Mouse (Mus musculus) testis, adult 2 months (tissue): ENCODE measurements around the gene Ubxn2a. TPM values are rescaled to one million over a fixed set of nuclear protein-coding genes. Genes with fewer than 3 reads are reported as not detected.
"Not testable (repeated sequence)": the region's sequence is repeated elsewhere in the genome, so short reads cannot be mapped to it uniquely, and the experiment has no call there.

Experiments
- H3K27ac ChIP-seq: fragments of 200-500 bp; 2 replicates; pipeline ENCODE4 v1.5.1; 2012; ENCODE audit warnings: low read depth, low read length; ENCODE audit not compliant: control insufficient read depth, insufficient read depth
- H3K27me3 ChIP-seq: fragments of 200-500 bp; 2 replicates; pipeline ENCODE4 v1.6.1; 2012; ENCODE audit warnings: mild to moderate bottlenecking, low read length, moderate library complexity; ENCODE audit not compliant: control insufficient read depth, insufficient read depth
- H3K36me3 ChIP-seq: fragments of 200-500 bp; 2 replicates; pipeline ENCODE4 v1.6.1; 2012; ENCODE audit warnings: mild to moderate bottlenecking, low read length; ENCODE audit not compliant: control insufficient read depth, insufficient read depth
- H3K4me1 ChIP-seq: fragments of 200-500 bp; 2 replicates; pipeline ENCODE4 v1.6.1; 2012; ENCODE audit warnings: low read length; ENCODE audit not compliant: control insufficient read depth, insufficient read depth
- H3K4me3 ChIP-seq: fragments of 200-500 bp; 2 replicates; pipeline ENCODE4 v1.5.1; 2012; ENCODE audit warnings: low read depth, mild to moderate bottlenecking, low read length, moderate library complexity, mixed read lengths; ENCODE audit not compliant: control insufficient read depth
- CTCF ChIP-seq: fragments of 200-500 bp; IDR thresholded peaks from 2 replicates; pipeline ENCODE4 v1.5.1; 2012; ENCODE audit warnings: low read depth, mild to moderate bottlenecking, inconsistent platforms, low read length, moderate library complexity; ENCODE audit not compliant: control insufficient read depth, insufficient read depth, insufficient replicate concordance
- POLR2A ChIP-seq: fragments of 200-500 bp; IDR thresholded peaks from 2 replicates; pipeline ENCODE4 v1.6.1; 2012; ENCODE audit warnings: low read depth, mild to moderate bottlenecking, inconsistent platforms, low read length, moderate library complexity; ENCODE audit not compliant: control insufficient read depth
- polyA plus RNA-seq: library from polyadenylated mRNA; depleted of rRNA; stranded (reverse); fragments of >200 nt; gene quantifications from 2 replicates; pipeline ENCODE4 v1.2.3, GENCODE M21; 2012

Ubxn2a gene
- polyA plus RNA-seq, 1 experiment, result 1.4 TPM

DNA sequence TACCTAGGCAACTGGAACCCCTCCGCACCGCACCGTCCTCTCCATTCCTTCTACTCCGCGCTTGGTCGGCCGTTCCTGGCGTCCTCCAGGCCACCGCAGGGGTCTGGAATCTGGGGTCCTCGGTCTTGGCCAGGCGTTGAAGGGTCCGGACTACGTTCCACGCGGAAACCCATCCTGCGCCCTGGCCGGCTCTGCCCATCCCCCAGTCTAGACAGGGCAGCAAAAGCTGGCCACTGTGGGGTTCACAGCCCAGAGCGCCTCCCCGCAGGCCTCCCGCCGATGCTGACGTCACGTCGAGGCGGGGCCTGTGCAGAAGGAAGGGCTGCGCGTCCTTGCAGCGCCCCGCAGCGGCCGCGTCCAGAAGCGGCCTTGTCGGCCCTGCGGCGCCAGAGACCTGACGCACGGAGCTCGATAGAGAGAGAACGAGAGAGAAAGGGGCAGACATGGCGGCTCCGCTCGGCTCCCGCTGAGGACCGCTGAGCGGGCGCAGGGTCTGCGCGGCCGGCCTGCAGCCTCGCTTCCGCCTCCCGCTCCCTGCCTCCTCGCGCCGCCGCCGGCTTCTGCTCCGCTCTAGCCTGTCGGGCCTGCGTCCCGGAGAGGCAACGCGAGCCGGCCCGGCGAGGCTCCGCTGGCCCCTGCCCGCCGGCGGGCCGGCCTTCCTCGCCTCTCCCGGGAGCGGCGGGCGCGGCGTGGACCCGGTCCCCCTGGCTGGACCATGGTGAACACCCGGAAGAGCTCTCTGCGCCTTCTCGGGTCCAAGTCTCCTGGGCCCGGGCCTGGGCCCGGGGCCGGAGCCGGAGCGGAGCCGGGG is 9.7 kb upstream of the Ubxn2a start, which contains the start of gene Atad2b:
Atad2b (plus strand) TSS at position 360 of the 811 bp plus-strand sequence.
- Histone ChIP-seq H3K27ac (peak within 1 kb of the TSS; percentile 83), H3K36me3 (no peaks in the 10 kb centered on the region), H3K27me3 (no peaks in the 10 kb centered on the region), H3K4me3 (peak within 1 kb of the TSS; percentile 92), H3K4me1 (no peaks in the 10 kb centered on the region; the same call in 1 of the 2 replicates)
- TF ChIP-seq POLR2A, result peak; percentile 92
- peak; percentile 81 for TF ChIP-seq CTCF

DNA sequence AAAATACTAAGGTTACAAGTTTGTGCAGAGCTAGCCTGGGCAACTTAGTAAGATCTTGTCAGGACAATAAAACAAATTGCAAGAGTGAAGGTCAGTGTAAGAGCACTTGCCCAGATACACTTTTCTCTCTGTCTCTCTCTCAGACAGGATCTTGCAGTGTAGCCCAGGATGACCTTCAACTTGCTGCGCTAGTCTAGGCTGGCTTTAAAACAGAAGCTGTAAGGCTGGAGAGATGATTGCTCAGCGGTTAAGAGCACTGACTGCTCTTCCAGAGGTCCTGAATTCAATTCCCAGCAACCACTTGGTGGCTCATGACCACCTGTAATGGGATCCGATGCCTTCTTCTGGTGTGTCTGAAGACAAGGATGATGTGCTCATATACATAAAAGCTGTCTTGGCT is 7.4 kb upstream of the Ubxn2a start:
- Histone ChIP-seq H3K27ac (no peak overlapping the region), H3K4me3 (no peak overlapping the region), H3K4me1 (no peaks in the 10 kb centered on the region; the same call in 1 of the 2 replicates), H3K27me3 (no peaks in the 10 kb centered on the region), H3K36me3 (no peaks in the 10 kb centered on the region)
- no peak for TF ChIP-seq POLR2A
- TF ChIP-seq CTCF, result no peak

DNA sequence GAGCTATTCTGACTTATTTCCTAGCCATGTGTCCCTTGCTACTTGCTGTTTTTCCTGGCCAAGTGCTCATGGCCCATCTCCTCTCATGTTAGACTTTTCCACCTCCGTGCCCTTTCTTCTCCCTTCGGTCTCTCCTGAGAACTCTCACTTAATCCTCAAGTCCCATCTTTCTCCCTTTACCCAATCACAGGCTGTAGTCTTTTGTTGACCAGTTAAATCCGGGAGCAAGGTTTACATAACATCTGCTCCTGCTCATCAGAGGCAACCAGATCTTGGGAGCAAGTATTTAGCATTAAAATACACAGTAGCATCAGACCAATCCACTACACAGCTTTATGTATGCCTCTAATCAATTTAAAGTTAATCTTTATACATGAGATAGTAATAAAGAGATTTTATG is 6.9 kb upstream of the Ubxn2a start:
- no peak for TF ChIP-seq CTCF
- TF ChIP-seq POLR2A, result no peak
- Histone ChIP-seq H3K4me3 (no peak overlapping the region), H3K36me3 (no peaks in the 10 kb centered on the region), H3K27me3 (no peaks in the 10 kb centered on the region), H3K4me1 (no peaks in the 10 kb centered on the region; the same call in 1 of the 2 replicates), H3K27ac (no peak overlapping the region)

DNA sequence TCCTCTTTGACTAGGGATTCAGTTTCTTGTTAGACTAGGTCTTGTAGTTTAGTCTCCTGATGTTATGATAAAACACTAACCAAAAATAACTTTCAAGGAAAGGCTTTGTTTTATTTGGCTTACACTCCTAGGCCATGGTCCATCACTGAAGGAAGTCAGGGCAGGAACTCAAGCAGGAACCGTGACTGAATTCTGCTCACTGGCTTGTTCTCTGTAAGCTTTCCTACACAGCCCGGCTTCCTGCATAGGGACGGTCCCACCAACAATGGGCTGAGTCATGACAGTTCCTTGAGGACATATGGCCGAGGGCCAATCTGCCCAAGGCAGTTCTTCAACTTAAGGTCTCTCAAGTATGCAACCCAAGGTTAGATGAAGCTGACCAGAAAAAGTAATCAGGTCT is 4.2 kb upstream of the Ubxn2a start:
- no peak for TF ChIP-seq CTCF
- TF ChIP-seq POLR2A, result no peak

DNA sequence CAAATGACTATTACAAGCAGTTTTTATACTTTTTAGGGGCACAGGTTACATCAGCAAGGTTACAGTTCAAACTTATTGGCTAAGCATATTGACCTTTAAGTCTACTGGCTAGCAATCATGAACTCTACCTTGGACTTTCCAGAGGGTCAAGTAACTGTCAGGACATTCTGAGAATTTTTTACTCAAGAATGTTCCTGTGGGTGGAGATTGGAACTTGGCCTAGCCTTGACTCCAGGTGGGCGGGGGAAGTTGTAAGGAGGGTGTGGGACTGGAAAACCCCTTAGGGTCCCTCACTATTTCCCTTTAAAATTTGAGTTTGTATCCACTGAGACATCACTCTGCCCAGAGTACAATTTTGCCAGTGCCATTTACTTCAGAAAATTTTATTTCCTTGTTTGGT is 3.0 kb upstream of the Ubxn2a start:
- H3K27me3 ChIP-seq, H3K4me3 ChIP-seq, H3K36me3 ChIP-seq, H3K27ac ChIP-seq, H3K4me1 ChIP-seq: not testable (repeated sequence)

More for the DNA sequence above, 4.2 kb upstream of the Ubxn2a start:
- Histone ChIP-seq H3K27ac (no peak overlapping the region), H3K4me3 (no peak overlapping the region), H3K4me1 (peaks cover 6% of the 10 kb centered on the region), H3K36me3 (no peaks in the 10 kb centered on the region), H3K27me3 (no peaks in the 10 kb centered on the region)

DNA sequence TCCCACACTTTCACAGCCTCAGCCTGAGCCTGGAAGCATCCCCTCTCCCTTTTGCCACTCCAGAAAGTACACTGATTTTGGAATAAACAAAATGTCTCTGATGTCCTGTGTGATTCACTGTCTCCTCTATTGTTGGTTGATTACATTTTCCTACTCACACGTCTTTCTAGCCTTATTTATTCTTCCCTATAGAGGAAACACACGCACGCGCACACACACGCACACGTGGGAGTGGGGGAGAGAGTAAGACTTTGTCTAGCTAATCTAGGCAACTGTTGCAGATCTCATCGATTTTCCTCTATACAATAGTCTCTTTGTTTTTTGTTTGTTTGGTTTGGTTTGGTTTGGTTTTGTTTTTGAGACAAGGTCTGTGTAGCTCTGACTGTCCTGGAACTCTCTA is 886 bp upstream of the Ubxn2a start:
- no peak overlapping the region for H3K27ac ChIP-seq
- H3K4me3 ChIP-seq, result no peak overlapping the region
- no peak for TF ChIP-seq CTCF
- TF ChIP-seq POLR2A, result no peak
- peaks cover 6% of the 10 kb centered on the region for H3K4me1 ChIP-seq
- H3K27me3 ChIP-seq, result no peaks in the 10 kb centered on the region
- no peaks in the 10 kb centered on the region; the same call in 1 of the 2 replicates for H3K36me3 ChIP-seq

DNA sequence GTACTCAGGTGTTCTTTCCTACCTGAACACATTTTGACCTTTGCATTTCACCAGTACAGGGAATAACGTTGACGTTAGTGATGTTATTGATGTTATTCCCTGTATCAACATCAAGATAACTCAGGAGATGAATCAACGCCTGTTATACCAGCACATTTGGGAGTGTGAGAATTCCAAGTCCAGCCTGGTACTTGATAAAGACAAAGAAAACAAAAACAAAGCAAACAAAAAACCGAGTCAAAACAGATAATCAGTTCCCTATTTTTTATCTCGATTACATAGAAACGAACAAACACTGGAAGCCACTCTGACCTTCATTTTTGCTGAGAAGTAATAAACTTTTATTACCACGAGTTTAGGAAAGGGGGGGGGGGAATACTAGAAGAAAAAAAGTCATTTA is 1.0 kb downstream of the Ubxn2a start:
- no peaks in the 10 kb centered on the region; the same call in 1 of the 2 replicates for H3K36me3 ChIP-seq
- H3K27ac ChIP-seq, result peak overlapping the region; percentile 89
- no peaks in the 10 kb centered on the region for H3K27me3 ChIP-seq
- peaks cover 6% of the 10 kb centered on the region for H3K4me1 ChIP-seq
- TF ChIP-seq CTCF (no peak), POLR2A (no peak)
- H3K4me3 ChIP-seq, result peak overlapping the region; percentile 93; the same call in 1 of the 2 replicates
